Mouse (Mus musculus) granulocyte monocyte progenitor cell, adult 5-6 weeks (primary cell): ENCODE results near the gene Stn1. TPM values are rescaled to one million over a fixed set of nuclear protein-coding genes. Genes with fewer than 3 reads are reported as not detected.

Experiments used
- ATAC-seq: replicated peaks from 2 replicates; pipeline ENCODE4 v1.8.0; 2016; ENCODE audit warnings: mild to moderate bottlenecking, moderate TSS enrichment, inconsistent platforms; ENCODE audit not compliant: poor library complexity, severe bottlenecking
- total RNA-seq, 2 experiments: library from RNA; stranded (forward) in 1 of 2; stranded (reverse) in 1 of 2; fragments of 200-712, 200-1000 nt in 1 of 2; fragments of >200 nt in 1 of 2; fragmentation: Nextera tagmentation in 1 of 2; gene quantifications; 2 replicates each; pipeline ENCODE4 v1.2.3; 2014 to 2017

The Stn1 gene
- total RNA-seq, 2 experiments from 2014 or later, result 5.5 to 7.1 TPM

- no peak for ATAC-seq
Observed at GRCm38 (mm10) chr19:47545528-47545927, 8.2 kb upstream of the Stn1 start.

GRCm38 (mm10) chr19:47545055-47545454 is 7.7 kb upstream of the Stn1 start:
- ATAC-seq, result no peak

GRCm38 (mm10) chr19:47542441-47542840 is 5.1 kb upstream of the Stn1 start:
- no peak for ATAC-seq

- peak; percentile 79 for ATAC-seq
Observed at GRCm38 (mm10) chr19:47538801-47539200, 1.5 kb upstream of the Stn1 start.

- ATAC-seq, result 0 out of 2 replicates have a peak, but pooled peaks have one; percentile 5
Observed at GRCm38 (mm10) chr19:47537879-47538278, 572 bp upstream of the Stn1 start.

- ATAC-seq, result peak; percentile 92
Observed at GRCm38 (mm10) chr19:47536521-47537299, 597 bp downstream of the Stn1 start.

- ATAC-seq, result no peak
Observed at GRCm38 (mm10) chr19:47534131-47534530, 3.2 kb downstream of the Stn1 start.

- no peak for ATAC-seq
Observed at GRCm38 (mm10) chr19:47532449-47532848, 4.9 kb downstream of the Stn1 start.

GRCm38 (mm10) chr19:47531309-47531708 is 6.0 kb downstream of the Stn1 start:
- ATAC-seq, result peak; percentile 97

- ATAC-seq, result peak; percentile 38
Observed at GRCm38 (mm10) chr19:47526239-47526986, 10.9 kb downstream of the Stn1 start.

GRCm38 (mm10) chr19:47524905-47525304 is 12.4 kb downstream of the Stn1 start:
- no peak; the same call in 1 of the 2 replicates for ATAC-seq

- ATAC-seq, result no peak
Observed at GRCm38 (mm10) chr19:47521403-47521802, 15.9 kb downstream of the Stn1 start.

GRCm38 (mm10) chr19:47519163-47519893 is 18.0 kb downstream of the Stn1 start:
- peak; percentile 61; the same call in 1 of the 2 replicates for ATAC-seq

GRCm38 (mm10) chr19:47518475-47519162 is 18.7 kb downstream of the Stn1 start:
- ATAC-seq, result peak; percentile 46

- ATAC-seq, result no peak
Observed at GRCm38 (mm10) chr19:47517570-47517969, 19.7 kb downstream of the Stn1 start.

- no peak for ATAC-seq
Observed at GRCm38 (mm10) chr19:47516879-47517278, 20.4 kb downstream of the Stn1 start.

- no peak for ATAC-seq
Observed at GRCm38 (mm10) chr19:47515091-47515490, 22.2 kb downstream of the Stn1 start.

GRCm38 (mm10) chr19:47513618-47513897 is 23.7 kb downstream of the Stn1 start:
- no peak for ATAC-seq

- ATAC-seq, result no peak
Observed at GRCm38 (mm10) chr19:47512794-47513617, 24.3 kb downstream of the Stn1 start.

GRCm38 (mm10) chr19:47511958-47512357 is 25.3 kb downstream of the Stn1 start:
- peak; percentile 47 for ATAC-seq
